Mouse (Mus musculus) liver, postnatal 0 days (tissue): ENCODE measurements around the gene C1d. TPM values are rescaled to one million over a fixed set of nuclear protein-coding genes. Genes with fewer than 3 reads are reported as not detected.
"Not testable (repeated sequence)": the region's sequence is repeated elsewhere in the genome, so short reads cannot be mapped to it uniquely, and the experiment has no call there.

Source experiments
- ATAC-seq: fragments of 200-750 bp; cut with Nextera tagmentation; 2 replicates; pipeline ENCODE4 v1.8.0; 2017; ENCODE audit warnings: mild to moderate bottlenecking, moderate library complexity
- DNase-seq: peaks from one replicate; pipeline ENCODE4 v3.0.0-alpha.2; 2016
- H3K27ac ChIP-seq: fragments of 300-500 bp; sonication (generic); 2 replicates; pipeline ENCODE4 v1.5.1; 2014; ENCODE audit warnings: antibody characterized with exemption, moderate library complexity, mild to moderate bottlenecking, low read depth
- H3K27me3 ChIP-seq: fragments of 300-500 bp; sonication (generic); 2 replicates; pipeline ENCODE4 v1.6.1; 2014; ENCODE audit warnings: low read length, control low read depth, mixed read lengths; ENCODE audit not compliant: insufficient read depth
- H3K36me3 ChIP-seq: fragments of 300-500 bp; sonication (generic); replicated peaks from 2 replicates; pipeline ENCODE4 v1.6.1; 2014; ENCODE audit warnings: mild to moderate bottlenecking, control low read depth, low read length, moderate library complexity, mixed read lengths; ENCODE audit not compliant: insufficient read depth
- H3K4me1 ChIP-seq: fragments of 300-500 bp; sonication (generic); 2 replicates; pipeline ENCODE4 v1.6.1; 2014; ENCODE audit warnings: antibody characterized with exemption, mild to moderate bottlenecking, control low read depth; ENCODE audit not compliant: insufficient read depth
- H3K4me2 ChIP-seq: fragments of 300-500 bp; sonication (generic); 2 replicates; pipeline ENCODE4 v1.6.1; 2014; ENCODE audit warnings: low read depth, mild to moderate bottlenecking, low read length, moderate library complexity, mixed read lengths
- H3K4me3 ChIP-seq: fragments of 300-500 bp; sonication (generic); 2 replicates; pipeline ENCODE4 v1.5.1; 2014; ENCODE audit warnings: low read depth, low read length
- H3K9ac ChIP-seq: fragments of 300-500 bp; sonication (generic); replicated peaks from 2 replicates; pipeline ENCODE4 v1.6.1; 2014; ENCODE audit warnings: mild to moderate bottlenecking, moderate library complexity
- H3K9me3 ChIP-seq: fragments of 300-500 bp; sonication (generic); 2 replicates; pipeline ENCODE4 v1.6.1; 2016; ENCODE audit warnings: mild to moderate bottlenecking, control low read depth, low read length, mixed read lengths
- CTCF ChIP-seq: sonication (generic); IDR thresholded peaks from 2 replicates; pipeline ENCODE4 v1.5.1; 2016; ENCODE audit warnings: antibody characterized with exemption, low read depth
- EP300 ChIP-seq: IDR thresholded peaks from 2 replicates; pipeline ENCODE4 v1.6.1; 2016; ENCODE audit warnings: antibody characterized with exemption, low read depth, mild to moderate bottlenecking
- WGBS: fragments of 180-500 bp; shearing (Covaris S2); extraction: QIAGEN DNeasy Blood & Tissue Kit; methylation state at CpG from one replicate; pipeline ENCODE4 v1.1.7; 2014; ENCODE audit not compliant: insufficient replicate concordance; 5-methylcytosine and 5-hydroxymethylcytosine counted together
- polyA plus RNA-seq: library from polyadenylated mRNA; unstranded; fragments of >200 nt; fragmentation: Nextera tagmentation; extraction: Ambion mirVana; gene quantifications from 2 replicates; pipeline ENCODE4 v1.2.1, GENCODE M21; 2015

Gene C1d
- polyA plus RNA-seq, 1 experiment from 2014 or later, result 46.4 TPM

DNA sequence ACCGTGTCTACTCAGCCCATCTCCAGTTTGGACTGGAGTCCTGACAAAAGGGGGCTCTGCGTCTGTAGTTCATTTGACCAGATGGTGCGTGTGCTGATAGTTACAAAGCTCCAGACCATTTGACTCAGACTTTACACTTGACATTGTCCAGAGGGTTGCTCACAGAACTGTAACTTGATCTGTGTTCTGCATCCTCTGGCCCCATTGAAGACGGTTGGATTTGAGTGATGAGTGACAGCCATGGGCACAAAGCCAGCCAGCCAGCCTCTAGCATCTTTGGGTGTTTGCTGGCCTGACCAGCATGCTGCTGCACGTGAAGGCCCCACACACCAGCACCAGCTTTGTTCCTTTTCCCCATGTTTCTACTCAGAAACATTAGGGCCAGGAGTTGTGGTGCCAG lies 24.6 kb upstream of the C1d start:
- no peak overlapping the region for H3K9ac ChIP-seq
- WGBS, result 88% methylated on average over 5 of the region's 5 CpGs
- H3K27ac ChIP-seq, result no peak overlapping the region
- ATAC-seq (no peak), DNase-seq (no peak)
- no peaks in the 10 kb centered on the region for H3K4me1 ChIP-seq
- H3K9me3 ChIP-seq, result no peaks in the 10 kb centered on the region
- H3K4me3 ChIP-seq, result no peak overlapping the region
- TF ChIP-seq EP300 (no peak), CTCF (no peak)
- H3K36me3 ChIP-seq, result peaks cover 33% of the 10 kb centered on the region
- no peaks in the 10 kb centered on the region for H3K27me3 ChIP-seq
- no peak overlapping the region for H3K4me2 ChIP-seq

DNA sequence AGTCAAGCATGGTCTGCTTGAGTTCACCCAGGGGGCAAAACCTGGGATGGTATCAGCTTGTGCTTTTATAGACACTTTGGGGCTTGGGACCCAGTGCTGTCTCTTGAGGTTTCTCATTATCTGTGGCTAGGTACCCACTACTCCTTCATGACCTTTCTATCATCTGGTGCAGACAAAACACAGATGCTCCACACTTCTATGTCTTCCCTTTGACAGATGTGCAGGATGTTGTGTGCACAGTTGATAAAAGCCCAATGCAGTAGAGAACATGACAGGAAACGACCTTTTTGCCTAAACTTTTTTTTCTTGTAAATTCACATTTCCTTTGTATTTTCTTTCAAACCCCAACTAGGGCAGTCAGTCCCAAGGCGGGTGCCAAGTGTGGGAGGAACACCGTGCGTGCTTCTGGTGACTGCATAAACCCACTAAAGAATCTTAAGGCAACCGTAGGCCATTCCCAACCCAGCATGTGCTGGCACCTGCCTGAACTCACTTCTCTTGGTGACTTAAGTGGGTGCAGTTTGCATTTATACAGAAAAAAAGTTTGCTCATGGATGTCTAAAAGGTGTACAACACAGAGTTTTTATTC lies 20.8 kb upstream of the C1d start:
- TF ChIP-seq CTCF (no peak), EP300 (peak; percentile 58)
- no peaks in the 10 kb centered on the region for H3K27me3 ChIP-seq
- ATAC-seq (peak; percentile 57), DNase-seq (no peak)
- peaks cover 13% of the 10 kb centered on the region for H3K36me3 ChIP-seq
- H3K4me2 ChIP-seq, result no peak overlapping the region
- H3K4me3 ChIP-seq, result no peak overlapping the region
- no peak overlapping the region for H3K9ac ChIP-seq
- 41% methylated on average over 5 of the region's 5 CpGs for WGBS
- no peaks in the 10 kb centered on the region for H3K4me1 ChIP-seq
- H3K9me3 ChIP-seq, result no peaks in the 10 kb centered on the region
- H3K27ac ChIP-seq, result no peak overlapping the region

DNA sequence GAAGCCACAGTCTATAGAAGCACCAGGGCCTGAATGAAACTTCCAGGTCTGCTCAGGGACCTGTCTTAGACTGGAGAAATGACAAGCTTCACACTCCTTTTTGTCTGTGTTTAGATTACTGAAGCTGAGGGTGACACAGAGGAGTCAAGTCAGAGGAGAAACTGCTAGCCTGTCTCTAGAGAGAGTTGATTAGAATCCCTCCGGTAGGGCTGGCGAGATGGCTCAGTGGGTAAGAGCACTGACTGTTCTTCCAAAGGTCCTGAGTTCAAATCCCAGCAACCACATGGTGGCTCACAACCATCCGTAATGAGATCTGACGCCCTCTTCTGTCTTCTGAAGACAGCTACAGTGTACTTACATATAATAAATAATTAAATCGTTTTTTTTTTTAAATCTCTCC lies 18.8 kb upstream of the C1d start:
- H3K36me3 ChIP-seq, H3K9me3 ChIP-seq, H3K27me3 ChIP-seq, H3K4me1 ChIP-seq, H3K27ac ChIP-seq, H3K4me2 ChIP-seq, DNase-seq, H3K9ac ChIP-seq, ATAC-seq, H3K4me3 ChIP-seq: not testable (repeated sequence)
- WGBS, result 80% methylated on average over 5 of the region's 5 CpGs

DNA sequence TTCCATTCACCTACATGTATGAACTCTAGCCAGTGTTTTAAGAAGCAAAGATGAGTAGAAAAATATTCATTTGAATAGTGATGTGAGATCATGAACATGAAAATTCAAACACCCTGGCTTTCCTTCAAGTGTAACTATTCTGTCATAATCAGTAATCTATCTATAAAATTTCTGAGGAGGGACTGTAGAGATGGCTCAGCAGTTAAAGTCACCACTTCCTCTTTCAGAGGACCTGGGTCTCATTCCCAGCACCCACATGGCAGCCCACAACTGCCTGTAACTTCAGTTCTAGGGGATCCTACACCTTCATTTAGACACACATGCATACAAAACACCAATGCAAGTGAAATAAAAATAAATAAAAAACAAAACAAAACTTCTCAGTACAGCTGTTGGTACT lies 8.7 kb upstream of the C1d start:
- no peak overlapping the region for H3K27ac ChIP-seq
- H3K36me3 ChIP-seq, result no peaks in the 10 kb centered on the region
- H3K4me3 ChIP-seq, result no peak overlapping the region
- H3K27me3 ChIP-seq, result no peaks in the 10 kb centered on the region
- no peaks in the 10 kb centered on the region for H3K9me3 ChIP-seq
- no peaks in the 10 kb centered on the region for H3K4me1 ChIP-seq
- no peak for ATAC-seq
- TF ChIP-seq EP300 (no peak), CTCF (no peak)
- no peak overlapping the region for H3K4me2 ChIP-seq
- H3K9ac ChIP-seq, result no peak overlapping the region
- DNase-seq, result no peak

DNA sequence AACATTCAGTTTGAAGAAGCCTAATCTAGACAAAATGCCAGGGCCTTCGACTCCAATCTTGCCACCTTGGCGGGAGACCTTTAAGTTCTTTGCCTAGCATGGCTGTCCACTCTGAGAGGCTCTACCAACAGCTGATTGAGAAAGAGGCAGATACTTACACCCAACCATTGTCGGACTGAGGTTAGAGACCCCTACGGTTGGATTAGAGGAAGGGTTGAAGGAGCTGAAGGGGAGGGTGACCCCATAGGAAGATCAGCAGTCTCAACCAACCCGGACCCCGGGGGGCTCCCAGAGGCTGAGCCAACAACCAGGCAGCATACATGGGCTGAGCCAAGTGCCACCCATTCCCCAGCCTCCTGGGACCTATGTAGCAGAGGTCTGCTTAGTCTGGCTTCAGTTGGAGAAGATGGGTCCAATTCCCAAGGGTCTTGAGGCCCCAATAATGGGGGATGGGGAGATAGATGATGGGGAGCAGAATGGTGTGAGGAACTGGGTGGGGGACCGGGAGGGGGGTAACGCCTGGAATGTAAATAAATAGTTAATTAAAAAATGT lies 490 bp upstream of the C1d start:
- ATAC-seq (peak; percentile 35; the same call in 1 of the 2 replicates), DNase-seq (peak; percentile 20)
- H3K9ac ChIP-seq, result peak overlapping the region; percentile 54; the same call in 1 of the 2 replicates
- peak overlapping the region; percentile 99 for H3K4me3 ChIP-seq
- peak overlapping the region; percentile 77 for H3K4me2 ChIP-seq
- H3K36me3 ChIP-seq, result no peaks in the 10 kb centered on the region
- 56% methylated on average over 8 of the region's 8 CpGs for WGBS
- peak overlapping the region; percentile 97; the same call in 1 of the 2 replicates for H3K27ac ChIP-seq
- TF ChIP-seq EP300, result no peak
- no peak for TF ChIP-seq CTCF
- peaks cover 12% of the 10 kb centered on the region; the same call in 1 of the 2 replicates for H3K4me1 ChIP-seq
- no peaks in the 10 kb centered on the region for H3K27me3 ChIP-seq
- no peaks in the 10 kb centered on the region for H3K9me3 ChIP-seq

DNA sequence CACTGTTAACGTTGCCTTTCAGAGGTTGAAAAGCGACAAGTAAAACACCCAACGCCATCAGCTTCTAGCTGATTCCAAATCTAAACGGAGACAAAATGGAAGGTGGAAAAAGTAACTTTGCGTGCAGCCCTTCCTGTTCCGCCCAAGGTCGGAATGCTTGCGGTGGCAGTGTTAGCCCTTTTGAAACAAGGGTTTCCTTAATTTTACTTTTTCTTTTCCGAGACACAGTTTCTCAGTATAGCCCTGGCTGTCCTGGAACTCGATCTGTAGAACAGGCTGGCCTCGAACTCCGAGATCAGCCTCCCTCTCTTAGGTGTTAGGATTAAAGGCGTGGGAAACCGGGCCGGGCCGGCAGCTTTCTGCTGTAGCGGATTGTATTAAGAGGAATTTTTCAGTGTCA lies 482 bp downstream of the C1d start:
- DNase-seq (peak; percentile 49), ATAC-seq (peak; percentile 54)
- H3K36me3 ChIP-seq, result no peaks in the 10 kb centered on the region

More for the DNA sequence above, 482 bp downstream of the C1d start:
- Histone ChIP-seq H3K27me3 (no peaks in the 10 kb centered on the region), H3K9me3 (no peaks in the 10 kb centered on the region), H3K9ac (peak overlapping the region; percentile 98), H3K4me1 (peaks cover 12% of the 10 kb centered on the region; the same call in 1 of the 2 replicates), H3K4me3 (peak overlapping the region; percentile 99), H3K27ac (peak overlapping the region; percentile 97), H3K4me2 (peak overlapping the region; percentile 77)
- WGBS, result under 1% methylated on average over 17 of the region's 17 CpGs
- TF ChIP-seq EP300 (peak; percentile 6; the same call in 1 of the 2 replicates), CTCF (no peak)
